10 mouse cellular contexts compared by ENCODE assay signal in the genomic region with DNA sequence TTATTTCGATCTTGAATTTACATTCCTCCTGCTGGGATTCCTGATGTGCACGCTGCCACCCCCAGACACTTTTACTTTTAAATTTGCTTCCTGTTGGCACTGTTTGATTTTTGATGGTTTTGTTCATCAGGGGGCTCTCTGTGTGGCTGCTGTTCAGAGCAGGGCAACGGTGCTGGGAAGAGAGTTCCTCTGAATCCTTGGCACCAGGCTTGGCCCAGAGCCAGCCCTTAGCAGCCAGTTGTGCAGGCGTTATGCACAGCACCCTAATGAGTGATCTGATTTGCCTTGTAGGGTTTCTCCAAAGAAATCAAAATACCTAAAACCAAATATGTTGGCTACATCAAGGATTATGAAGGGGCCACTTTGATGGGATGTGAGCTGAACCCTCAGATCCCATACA. TPM values are rescaled to one million over a fixed set of nuclear protein-coding genes. Genes with fewer than 3 reads are reported as not detected.
DNase-seq lines count a peak whose midpoint lies in the region; ATAC-seq lines count a peak whose summit lies in the region.
"Had no signal": no experiment of that assay in that cellular context is flagged by ENCODE, and none has a peak within 500 bp of the region (broad histone marks: within the 10 kb centered on the region; RNA-seq: fewer than 3 reads in every experiment).

No protein-coding gene starts in this region.

- H3K9ac ChIP-seq in embryonic facial prominence, embryonic 14.5 days (ENCODE audit: low read depth, low read length): no peak overlapping the region

- no peak for ATAC-seq in embryonic facial prominence, embryonic 14.5 days (ENCODE audit: low read depth)

- 66% methylated on average over 4 of the region's 4 CpGs for WGBS in embryonic facial prominence, embryonic 14.5 days
- 87% methylated on average over 4 of the region's 4 CpGs for WGBS in embryonic facial prominence, embryonic 10.5 days

- H3K9me3 ChIP-seq in embryonic facial prominence, embryonic 14.5 days (ENCODE audit: control insufficient read depth, low read length): no peaks in the 10 kb centered on the region
- H3K9me3 ChIP-seq in embryonic facial prominence, embryonic 10.5 days: no peaks in the 10 kb centered on the region
- H3K9me3 ChIP-seq: megakaryocyte, embryonic 14.5 days had no signal

- H3K27me3 ChIP-seq in embryonic facial prominence, embryonic 14.5 days (replicated peaks; ENCODE audit: control insufficient read depth, insufficient read depth, low read length): no peaks in the 10 kb centered on the region
- H3K27me3 ChIP-seq in embryonic facial prominence, embryonic 10.5 days (replicated peaks; ENCODE audit: low read depth, poor library complexity, severe bottlenecking): no peaks in the 10 kb centered on the region
- H3K27me3 ChIP-seq: CH12.LX; megakaryocyte, embryonic 14.5 days had no signal

- peaks cover 24% of the 10 kb centered on the region for H3K36me3 ChIP-seq in embryonic facial prominence, embryonic 14.5 days (ENCODE audit: control insufficient read depth, insufficient read depth, low read length)
- peaks cover 2% of the 10 kb centered on the region; the same call in 1 of the 2 replicates for H3K36me3 ChIP-seq in embryonic facial prominence, embryonic 10.5 days (replicated peaks)

- H3K4me1 ChIP-seq in embryonic facial prominence, embryonic 14.5 days (ENCODE audit: control insufficient read depth, insufficient read depth, low read length): no peaks in the 10 kb centered on the region
- no peaks in the 10 kb centered on the region for H3K4me1 ChIP-seq in embryonic facial prominence, embryonic 10.5 days

- no peak overlapping the region for H3K4me2 ChIP-seq in embryonic facial prominence, embryonic 14.5 days (ENCODE audit: low read depth, low read length)

- peak; percentile 5 for DNase-seq in embryonic facial prominence, embryonic 14.5 days (ENCODE audit: low spot score)
- DNase-seq in embryonic facial prominence, embryonic 10.5 days (ENCODE audit: low spot score): no peak
- DNase-seq in left cerebral cortex, adult 18-20 months (ENCODE audit: low spot score in 2 of 2): peak; percentile 19 to 31
- no peak for DNase-seq in left cerebral cortex, adult 11 months (ENCODE audit: low spot score)
- DNase-seq in frontal cortex, postnatal 36 days (ENCODE audit: low spot score in 2 of 2): peak; percentile 9 to 29
- peak; percentile 10 for DNase-seq in right cerebral cortex, adult 18-20 months
- no peak for DNase-seq in B cell, adult 2 months
- DNase-seq in natural killer cell, adult 2 months (ENCODE audit: low spot score in 2 of 2): no peak

- H3K4me3 ChIP-seq in embryonic facial prominence, embryonic 14.5 days (ENCODE audit: low read depth, low read length): no peak overlapping the region
- H3K4me3 ChIP-seq in embryonic facial prominence, embryonic 10.5 days: no peak overlapping the region
- H3K4me3 ChIP-seq: megakaryocyte, embryonic 14.5 days had no signal

- H3K27ac ChIP-seq in embryonic facial prominence, embryonic 14.5 days (replicated peaks; ENCODE audit: low read depth, low read length): no peak overlapping the region
- H3K27ac ChIP-seq in embryonic facial prominence, embryonic 10.5 days (replicated peaks): no peak overlapping the region

RNA-seq across cellular contexts. Expression of a gene that starts 29.4 kb away (rescaled TPM):
- polyA plus RNA-seq in embryonic facial prominence, embryonic 14.5 days (2014; fragmentation: Nextera tagmentation; extraction: Ambion mirVana): 22.8 and 24.4 TPM in 2 replicates
- polyA plus RNA-seq in embryonic facial prominence, embryonic 10.5 days (2016; fragmentation: Nextera tagmentation; extraction: Ambion mirVana): 42.0 and 43.2 TPM in 2 replicates
- under 1 TPM; 0.12 TPM for total RNA-seq in left cerebral cortex, adult 18-20 months (2021)

Comparison
In these comparisons a context has a peak if more than half of its experiments do, and no peak if none do; other contexts are left out.
1. DNase-seq: peak in embryonic facial prominence, embryonic 14.5 days (single experiment), left cerebral cortex, adult 18-20 months (2 of 2), frontal cortex, postnatal 36 days (2 of 2) and right cerebral cortex, adult 18-20 months (single experiment); none in embryonic facial prominence, embryonic 10.5 days (single experiment), left cerebral cortex, adult 11 months (single experiment), B cell, adult 2 months (0 of 2) and natural killer cell, adult 2 months (0 of 2).